Mouse (Mus musculus) thymus, adult 18-20 months (tissue): Measurements from ENCODE around the gene Stac2.

ENCODE experiments used
- DNase-seq, 2 experiments: peaks; one replicate each; pipeline ENCODE4 v3.0.0; 2022; ENCODE audit warnings: mixed read lengths in 2 of 2

The Stac2 gene

DNA sequence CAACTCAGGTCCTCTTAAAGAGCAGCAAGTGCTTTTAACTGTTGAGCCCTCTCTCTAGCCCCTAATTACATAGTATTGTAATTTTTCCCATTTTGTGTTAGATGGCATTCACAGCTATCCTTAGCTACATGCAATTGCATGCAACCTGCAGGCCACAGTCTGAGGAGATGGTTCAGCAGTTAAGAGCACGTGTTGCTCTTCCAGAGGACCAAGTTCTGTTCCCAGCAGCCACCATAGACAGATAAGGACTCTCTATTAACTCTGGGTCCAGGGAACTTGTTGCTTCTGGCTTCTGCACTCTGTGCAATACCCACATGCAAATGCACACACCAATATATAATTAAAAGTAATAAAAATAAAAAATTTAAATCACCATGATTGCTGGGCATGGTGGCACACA, 56.6 kb downstream of the Stac2 start:
- no peak for DNase-seq

- peak; percentile 73 to 79 for DNase-seq
These were observed 57.5 kb downstream of the Stac2 start, which contains the start of gene Arl5c for GRCm38 (mm10) chr11:97995564-97996288. Gene Arl5c (minus strand): TSS chr11:97996181.

GRCm38 (mm10) chr11:97994539-97995100, 58.6 kb downstream of the Stac2 start:
- peak; percentile 82 to 90 for DNase-seq

DNA sequence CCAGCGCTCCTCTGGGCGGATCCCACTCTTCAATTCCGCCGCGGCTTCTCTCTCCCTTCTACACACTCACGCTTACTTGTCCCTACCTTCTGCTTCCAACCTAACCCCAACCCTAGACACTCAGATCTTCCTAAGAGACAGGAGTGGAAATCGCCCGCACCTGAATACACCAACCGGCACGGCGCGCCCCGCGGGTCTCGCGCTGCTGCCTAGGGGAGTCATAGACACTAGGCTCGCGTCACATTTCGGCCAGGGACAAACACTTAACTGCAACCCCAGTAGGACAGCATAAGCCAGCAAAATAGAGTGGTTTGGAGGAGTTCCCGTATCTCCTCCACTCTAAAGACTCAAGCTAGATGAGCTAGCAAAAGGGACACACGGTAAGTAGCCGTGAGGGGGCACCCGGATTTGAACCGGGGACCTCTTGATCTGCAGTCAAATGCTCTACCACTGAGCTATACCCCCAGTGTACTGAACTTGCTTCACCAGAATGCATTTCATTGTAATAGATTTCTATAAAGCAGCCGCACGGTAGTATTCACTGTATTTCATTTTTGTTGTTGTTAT, 64.6 kb downstream of the Stac2 start:
- DNase-seq: peak; percentile 76 to 85

DNA sequence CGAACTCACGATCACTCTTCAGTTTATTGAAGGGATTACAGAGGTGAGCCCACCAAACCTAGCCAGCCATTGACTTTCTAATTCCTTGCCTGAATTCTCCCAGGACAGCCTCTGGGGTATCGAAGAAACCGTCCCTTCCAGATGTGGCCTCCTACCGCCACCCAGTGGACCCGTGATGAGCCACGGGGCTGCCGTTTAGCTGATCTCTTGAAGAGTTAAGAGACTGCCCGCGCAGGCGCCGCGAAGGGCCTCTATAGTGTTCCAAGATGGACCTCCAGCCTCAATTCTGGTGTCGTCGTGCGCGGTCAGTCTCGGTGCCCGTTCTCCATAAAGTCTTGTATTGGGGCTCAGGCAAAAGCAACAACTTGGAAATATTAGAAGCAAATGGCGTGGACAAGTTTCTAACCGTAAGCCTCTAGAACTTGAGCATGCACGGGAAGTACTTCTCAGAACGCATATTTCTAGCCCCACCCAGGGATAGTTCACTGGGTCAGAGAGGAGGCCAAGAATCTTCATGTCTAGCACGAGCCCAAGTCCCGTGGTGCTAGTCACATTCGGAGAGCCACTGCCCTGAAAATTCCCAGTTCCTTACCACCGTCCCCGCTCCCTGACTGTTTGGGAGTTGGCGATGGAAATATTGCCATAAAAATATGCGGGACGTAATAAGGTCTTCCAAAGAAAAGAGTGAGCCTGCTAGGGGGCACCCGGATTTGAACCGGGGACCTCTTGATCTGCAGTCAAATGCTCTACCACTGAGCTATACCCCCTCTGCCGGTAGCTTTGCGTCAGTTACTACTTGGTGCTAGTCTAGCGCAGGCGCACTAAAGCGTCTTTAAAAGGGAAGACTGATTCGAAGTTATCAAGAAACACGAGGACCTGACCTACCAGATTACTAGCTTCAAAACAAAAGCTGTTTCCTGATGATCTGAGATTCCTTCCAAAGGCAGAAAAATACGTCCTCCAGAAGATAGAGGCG, 65.4 kb downstream of the Stac2 start:
- DNase-seq: peak; percentile 85 to 91

- no peak for DNase-seq
These were observed 66.4 kb downstream of the Stac2 start for GRCm38 (mm10) chr11:97986738-97987465.
